Mouse (Mus musculus) A20 (cell line): ENCODE data around the gene Inafm2.
A peak's percentile ranks its signal among the peaks of the same experiment; 100 is the strongest.

Experiments
- DNase-seq: peaks from one replicate; pipeline ENCODE4 v3.0.0-alpha.2; 2011; ENCODE audit warnings: low read depth, low spot score

The Inafm2 gene

DNA sequence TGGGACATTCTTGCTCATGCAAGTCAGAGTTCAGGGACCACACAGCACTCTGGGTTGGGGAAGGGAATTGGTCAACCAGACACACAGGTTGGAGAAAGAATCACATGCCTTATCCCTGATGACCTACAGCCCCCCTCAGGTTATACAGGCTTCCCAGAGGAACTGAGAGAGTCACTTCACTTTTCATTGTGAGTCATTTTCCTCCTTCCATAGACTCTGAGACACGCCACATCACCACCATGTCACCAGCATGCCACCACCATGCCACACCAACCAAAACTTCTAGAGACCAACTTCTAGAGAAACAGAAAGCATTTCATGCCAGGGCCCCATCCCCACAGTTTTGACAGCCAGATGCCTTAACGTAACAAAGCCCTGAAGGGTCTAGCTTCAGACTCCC is 18.7 kb upstream of the Inafm2 start:
- no peak for DNase-seq

DNA sequence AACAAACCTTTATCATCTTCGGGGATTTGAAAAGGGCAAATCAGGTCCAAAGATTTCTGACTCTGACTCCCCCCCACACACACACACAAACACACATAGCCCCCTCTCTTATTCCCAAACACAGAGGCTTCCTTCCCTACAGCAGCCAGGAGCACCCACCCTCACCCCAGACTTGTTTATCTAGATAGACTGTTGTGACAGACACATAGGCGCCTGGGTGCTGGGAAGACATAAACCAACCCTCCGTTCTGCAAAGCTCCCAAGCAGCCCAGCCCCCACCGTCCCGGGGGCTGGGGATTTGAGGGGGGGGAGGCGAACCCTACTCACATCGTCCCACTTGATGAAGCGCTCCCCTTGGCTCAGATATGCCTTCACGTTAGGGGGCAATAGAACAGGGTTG is 17.6 kb upstream of the Inafm2 start:
- no peak for DNase-seq

DNA sequence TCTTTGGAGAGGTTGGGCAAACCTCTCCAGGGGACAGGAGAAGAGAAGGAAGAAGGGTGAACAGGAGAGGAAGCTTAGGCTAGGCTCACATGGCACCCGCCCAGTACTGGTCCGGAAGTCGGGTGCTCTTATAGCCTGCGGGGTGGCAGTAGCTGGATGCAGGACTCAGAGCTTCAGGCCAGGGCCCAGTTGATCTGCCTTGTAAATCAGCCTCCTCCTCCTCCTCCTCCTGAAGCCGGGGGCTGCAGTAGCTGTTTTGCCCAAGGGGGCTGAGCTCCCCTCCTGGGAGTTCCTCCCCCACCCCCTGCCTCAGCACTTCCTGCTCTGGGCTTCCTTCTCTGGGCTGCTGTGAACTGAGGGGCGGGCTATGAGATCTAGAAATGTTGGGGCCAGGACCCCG is 17.2 kb upstream of the Inafm2 start, which contains the start of gene Plcb2:
Gene Plcb2, minus strand, starts transcription at position 102 of the 400 bp plus-strand sequence.
- no peak for DNase-seq

DNA sequence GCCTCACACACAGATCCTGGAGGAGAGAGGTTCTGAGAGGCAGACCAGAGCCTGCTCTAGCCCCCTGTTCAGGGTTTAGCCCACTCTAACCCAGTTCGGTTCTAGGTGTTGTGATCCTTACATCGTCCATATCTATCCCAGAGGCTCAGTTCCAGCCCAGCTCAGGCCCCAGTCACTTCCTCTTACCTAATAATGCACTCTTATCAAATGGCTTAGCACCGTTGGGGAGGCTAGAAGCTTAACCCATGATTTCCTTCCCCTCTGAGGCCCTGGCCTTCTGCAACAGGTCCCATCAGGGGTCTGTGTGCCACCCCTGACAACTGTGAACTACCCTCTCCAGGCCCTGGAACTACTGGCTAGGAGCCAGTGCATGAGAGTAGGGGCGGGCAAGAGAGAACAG is 16.4 kb upstream of the Inafm2 start:
- no peak for DNase-seq

DNA sequence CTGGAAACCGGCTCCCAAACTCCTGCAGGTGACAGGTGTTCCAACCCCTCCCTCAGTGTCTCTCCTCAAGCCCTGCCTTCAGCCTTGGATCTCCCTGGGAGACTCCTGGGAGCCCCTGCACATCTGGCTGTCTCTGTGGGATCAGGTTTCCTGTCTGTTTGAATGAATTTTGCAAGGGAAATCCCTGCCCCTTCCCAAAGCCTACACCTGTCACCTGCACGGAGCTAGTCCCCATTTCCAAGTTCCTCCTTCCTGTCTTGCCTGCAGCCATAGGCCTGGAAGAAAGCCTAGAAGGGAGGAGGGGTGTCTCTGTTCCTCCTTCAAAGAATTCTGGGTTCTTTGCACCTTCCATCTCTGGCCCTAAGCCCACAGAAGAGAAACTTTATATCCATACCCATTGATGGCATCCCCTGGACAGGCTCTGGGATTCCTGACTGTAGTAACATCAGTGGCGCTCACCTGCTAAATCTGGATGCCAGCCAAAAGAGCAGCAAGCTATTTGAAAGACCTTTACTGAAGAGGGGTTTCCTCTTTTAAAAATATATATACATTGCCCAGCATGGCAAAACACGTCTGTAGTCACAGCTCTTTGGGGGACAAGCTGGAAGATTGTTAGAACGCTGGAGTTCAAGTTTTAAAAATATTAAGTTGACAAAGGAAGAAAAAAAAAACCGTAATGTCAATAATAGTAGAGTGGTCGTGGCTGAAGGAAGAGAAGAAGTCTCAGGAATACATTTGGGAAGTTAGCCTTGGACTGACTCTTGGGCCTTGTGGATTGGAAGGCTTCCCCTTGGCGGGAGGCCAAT is 15.5 kb upstream of the Inafm2 start:
- no peak for DNase-seq

DNA sequence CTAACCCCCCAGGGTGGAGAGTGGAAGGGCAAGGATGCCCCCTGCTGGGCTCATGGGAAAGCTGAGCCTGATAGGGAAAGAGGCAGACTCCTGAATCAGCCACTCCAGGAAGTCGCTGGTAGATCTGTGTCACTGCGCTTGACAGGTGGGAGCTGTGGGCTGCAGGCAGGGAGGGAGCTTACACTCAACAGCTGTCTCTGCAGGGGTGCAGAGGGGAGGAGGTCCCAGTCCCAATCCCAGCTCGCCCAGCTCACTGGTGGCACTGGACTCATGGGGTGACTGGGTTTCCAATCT is 15.0 kb upstream of the Inafm2 start:
- peak; percentile 38 for DNase-seq

DNA sequence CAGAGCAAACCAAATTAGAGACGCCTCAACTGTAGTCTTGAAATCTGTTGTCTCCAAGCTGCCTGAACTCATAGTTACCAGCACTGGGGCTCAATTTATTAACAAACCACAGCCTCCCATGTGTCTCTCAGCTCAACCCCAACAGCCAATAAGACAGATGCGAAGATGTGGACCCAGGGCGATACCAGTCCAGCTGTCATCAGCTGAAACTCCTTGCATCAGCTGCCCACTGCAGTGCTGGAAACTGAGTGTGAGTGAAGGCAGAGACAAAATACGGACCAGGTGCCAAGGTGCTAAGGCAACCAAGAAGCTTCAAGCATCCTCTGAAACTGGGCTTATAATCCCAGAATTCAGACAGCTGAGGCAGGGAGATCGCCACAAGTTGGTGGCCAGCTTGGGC is 13.6 kb upstream of the Inafm2 start:
- DNase-seq = no peak

DNA sequence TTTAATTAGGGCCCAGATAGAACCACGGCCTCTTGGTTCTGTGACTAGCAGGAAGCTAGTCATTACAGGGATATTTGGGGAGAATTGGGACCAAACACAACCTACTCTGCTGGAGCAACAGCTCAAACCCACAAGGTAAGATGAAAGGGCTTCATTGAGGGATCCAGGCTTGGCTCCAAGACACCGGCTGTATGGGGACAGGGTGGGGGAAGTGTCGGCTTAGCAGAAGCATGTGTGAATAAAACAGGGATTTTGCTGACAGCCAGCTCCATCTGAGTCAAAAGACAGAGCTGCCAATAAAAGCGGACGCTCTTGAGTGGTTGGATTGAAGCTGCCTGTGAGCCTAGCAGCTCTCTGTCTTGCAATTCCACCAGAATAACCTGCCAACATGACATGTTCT is 12.2 kb upstream of the Inafm2 start:
- no peak for DNase-seq

DNA sequence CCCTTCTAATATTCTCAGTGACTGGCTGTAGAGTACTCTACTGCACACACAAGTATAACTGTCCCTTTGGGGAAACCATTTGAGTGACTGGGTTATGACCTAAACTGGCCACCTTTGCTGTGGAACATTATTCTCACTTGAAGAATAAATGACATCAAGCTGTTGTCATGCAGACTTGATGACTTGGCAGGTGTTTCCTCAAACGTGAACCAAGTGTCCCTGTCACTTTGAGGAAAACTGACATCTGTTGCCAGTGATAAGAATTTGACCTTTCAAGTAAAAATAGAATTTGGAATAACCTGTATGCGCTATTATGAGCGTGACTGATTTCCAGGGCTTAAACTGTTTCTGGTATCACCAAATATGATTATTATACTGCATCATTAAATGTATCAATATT is 5.2 kb upstream of the Inafm2 start:
- no peak for DNase-seq

DNA sequence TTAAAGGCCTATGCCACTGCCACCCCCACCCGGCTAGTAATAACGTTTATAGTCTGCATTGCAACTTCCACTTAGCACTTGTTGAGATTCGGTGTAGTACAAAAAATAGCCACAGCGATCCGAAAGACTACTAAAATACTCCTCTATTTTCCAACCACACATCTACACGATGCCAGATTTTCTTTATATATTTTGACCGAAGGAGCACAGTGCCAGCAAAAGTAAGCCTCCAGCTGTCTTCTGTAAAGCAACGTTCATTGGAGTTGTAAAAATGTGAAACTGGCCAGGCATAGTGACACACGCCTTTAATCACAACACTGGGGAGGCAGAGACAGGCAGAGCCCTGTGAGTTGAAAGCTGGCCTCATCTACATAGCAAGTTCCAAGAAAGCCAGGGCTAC is 4.4 kb upstream of the Inafm2 start:
- DNase-seq = no peak

DNA sequence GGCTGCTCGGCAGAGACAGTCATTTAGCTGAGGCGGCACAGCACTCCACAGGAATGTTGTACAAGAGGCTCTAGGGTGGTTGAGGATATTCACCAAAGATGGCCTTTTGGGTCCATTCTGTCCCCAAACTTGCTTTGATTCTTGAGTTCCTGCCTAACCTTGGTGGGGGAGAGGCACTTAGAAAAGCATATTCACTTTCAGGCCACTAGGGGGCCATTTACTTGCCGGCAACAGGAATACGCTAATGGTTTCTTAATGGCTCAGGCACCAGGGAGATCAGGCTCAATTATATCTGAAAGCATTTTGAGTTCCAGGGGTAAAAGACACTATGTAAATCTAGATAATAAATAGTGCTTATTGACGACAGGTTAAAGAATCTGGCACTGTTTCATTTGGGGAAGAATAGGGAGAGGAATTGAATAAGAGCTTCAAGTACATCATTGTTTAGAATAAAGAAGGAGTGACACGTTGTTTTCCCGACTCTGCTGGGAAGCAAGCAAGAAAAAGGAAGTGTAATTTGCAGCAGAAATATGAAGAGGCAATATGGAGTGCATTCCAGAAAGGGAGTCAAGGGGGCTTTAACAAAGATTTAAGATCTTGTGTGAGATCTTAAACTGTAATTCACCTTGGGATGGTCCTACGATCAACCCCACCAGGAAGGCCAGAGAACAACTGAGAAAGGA is 2.2 kb upstream of the Inafm2 start:
- peak; percentile 69 for DNase-seq

DNA sequence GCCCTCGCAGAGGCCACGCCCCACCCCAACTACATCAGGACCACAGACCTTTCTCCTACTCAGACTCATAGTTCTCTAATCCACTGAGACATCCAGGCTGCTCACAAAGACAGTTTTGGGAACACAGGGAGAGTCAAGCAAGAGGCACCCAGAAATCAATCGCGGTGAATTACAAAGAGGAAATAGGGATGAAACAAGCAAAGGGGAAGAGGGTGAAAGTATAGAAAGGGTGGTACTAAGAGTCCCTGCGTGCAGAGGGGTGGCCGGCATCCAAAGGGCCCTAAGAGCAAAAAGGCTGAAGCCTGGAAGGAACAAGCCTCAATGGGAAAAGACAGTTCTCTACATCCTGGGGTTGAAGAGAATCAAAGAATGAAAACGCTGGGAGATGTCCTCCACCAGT is 937 bp upstream of the Inafm2 start:
- DNase-seq = no peak

DNA sequence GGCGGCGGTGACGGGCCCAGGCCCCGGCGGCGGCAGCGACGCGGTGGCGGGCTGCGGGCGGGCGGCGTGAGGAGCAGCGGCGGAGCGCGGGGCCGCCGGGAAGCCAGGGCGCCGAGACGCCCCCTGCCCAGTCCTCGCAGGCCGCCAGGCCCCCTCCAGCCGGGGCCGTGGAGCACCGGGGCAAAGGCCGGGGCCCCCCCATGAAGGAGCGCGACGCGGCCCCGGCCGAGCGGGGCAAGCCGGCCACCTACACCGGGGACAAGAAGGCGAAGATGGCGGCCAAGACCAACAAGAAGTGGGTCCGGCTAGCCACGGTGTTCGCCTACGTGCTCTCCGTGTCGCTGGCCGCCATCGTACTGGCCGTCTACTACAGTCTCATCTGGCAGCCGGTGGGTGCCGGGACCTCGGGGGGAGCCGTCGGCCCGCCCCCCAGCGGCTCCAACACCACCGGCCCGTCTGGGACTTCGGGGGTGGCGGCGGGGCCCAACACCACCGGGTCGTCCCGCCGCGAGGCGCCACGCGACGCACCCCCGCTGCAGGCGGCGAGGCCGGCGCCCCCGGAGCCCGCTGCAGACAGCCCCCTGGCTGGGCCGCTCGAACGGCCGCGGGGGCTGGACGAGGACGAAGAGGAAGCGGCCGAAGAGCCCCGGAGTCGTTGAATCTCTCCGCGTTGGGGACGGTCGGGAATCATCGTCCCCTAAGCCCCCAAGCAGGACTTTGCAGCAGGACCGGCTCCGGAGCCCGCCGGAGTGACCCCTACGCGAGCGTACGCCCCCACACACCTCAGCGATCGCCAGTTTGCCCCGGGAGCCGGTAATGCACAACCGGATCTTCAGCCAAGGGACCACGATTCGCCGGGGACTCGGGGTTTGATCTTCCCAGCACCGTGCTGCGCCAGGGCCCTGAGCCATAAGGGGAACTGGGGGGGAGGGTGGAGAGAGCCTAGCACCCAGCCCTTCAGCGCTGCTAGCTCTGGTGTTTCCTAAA is 650 bp downstream of the Inafm2 start:
- peak; percentile 68 for DNase-seq

DNA sequence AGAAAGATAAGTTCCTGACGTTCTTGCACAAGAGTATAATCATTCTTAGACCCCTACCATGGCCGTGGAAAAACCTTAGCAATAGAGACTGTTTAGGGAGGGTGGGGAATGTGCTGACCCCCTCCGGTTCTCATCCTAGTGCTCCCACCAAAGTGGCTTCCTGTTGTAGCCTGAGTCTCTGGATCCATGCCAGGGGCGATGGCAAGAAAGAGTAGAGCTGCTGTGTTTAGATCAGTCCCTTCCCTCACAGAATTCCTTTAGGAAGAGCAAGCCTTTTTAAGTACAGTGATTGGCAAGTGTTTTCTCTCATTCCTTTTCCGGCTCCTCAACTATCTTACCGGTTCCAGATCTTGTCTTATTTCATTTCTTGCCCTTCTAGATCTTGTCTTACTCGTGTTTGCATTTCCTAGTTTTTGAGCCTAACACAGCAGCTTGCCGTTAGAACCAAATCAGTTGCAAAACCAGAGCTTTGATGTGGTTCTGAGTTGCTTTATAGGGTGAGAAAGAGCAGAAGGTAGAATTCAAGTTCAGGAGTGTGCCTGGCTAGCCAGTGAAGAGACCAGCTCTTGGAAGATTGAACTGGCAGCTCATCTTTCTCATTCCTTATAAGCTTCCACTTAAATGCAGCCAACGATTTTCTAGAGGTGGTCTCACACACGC is 1.9 kb downstream of the Inafm2 start:
- DNase-seq = no peak

DNA sequence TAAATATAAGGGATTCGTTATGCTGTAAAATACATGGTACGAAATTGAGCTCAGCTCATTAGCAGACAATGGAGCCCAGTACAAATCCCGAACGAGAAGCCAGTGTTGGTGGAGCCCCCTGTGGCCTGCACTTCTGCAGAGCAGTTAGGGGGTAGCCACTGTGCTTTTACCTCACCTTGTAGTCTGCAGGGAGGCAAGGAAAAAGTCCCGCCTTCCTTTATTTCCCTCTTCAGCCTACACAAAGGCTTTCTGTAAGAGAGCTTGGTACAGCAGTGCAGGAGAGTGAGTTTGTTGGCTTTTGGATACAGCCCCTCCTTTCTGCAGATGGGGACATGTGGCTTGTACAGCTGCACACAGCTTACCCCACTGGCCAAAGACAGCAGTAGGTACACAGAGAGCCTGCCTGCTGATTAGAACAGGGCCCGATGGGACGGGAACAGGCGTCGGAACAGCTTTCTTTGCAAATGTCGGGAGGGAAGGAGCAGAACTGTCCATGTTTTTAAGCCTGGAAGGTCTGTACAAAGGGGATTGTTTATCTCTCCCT is 3.9 kb downstream of the Inafm2 start:
- no peak for DNase-seq

DNA sequence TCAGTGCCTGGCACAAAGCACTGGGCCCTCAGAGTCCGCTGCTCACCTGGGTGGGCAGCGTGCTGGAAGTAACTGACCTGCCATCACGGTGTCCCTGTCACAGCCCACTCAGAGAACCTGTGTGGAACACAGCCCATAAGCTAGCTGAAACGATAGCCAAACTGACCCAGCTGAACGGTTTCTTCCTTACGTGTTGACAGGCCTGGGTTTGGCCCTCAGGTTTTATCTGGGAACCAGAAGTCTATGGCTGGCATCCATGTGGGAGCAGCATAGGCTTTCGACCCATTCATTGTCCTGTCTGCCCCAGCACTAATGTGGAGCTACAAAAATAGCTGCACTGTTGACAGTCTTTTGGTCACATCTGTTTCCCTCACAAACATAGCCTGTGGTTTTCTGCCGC is 4.9 kb downstream of the Inafm2 start:
- DNase-seq = no peak

DNA sequence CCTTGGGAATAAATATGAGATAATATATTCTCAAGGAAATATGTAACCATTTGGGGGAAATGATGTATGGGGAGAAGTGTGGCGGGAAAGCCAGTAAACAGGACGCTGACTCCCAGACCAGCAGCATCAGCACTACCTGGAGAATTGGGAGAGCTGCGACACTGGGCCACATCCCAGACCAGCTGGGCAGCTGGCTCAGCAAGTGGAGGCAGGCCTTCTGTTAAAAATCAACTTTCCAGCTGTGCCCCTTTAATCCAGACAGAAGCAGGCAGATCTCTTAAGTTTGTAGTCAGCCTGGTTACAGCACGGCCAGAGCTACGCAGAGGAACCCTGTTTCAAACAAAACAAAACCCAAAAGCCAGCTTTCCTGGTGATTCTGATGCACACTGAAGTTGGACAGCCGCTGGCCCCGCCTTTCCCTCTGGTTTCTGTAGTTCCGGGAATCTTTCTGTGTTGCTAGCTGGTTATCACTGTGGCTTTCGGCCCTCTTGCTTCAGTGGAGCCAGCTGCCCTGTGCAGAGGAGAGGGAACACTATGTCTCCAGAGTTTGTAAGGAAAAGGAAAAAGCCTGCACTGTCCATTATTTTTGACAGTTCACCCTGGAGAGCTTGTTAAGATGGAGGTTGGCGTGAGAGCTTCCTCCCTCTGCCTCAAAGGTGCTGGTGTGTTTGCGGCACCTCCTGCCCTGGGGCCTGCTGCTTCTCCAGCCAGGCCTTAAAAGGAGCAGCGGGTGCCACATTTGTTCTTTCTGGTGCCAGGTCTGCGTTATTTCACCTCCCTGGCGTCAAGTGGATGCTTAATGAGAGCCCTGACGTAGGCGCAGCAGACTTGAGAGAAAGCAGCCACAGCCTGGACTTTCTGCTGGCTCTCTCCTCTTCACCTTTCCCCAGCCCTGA is 6.6 kb downstream of the Inafm2 start:
- no peak for DNase-seq

DNA sequence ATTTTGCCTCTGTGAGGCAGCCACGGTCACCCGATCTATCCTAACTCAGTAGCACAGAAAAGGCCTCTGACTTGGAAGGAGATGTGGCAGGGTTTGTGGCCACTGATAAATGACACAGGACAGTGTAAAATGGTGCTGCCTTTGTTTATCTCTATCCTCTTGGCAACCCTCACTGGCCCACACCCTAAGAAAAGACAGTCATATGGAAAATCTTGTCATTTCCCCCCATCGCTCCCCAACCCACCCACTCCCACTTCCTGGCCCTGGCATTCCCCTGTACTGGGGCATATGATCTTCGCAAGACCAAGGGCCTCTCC is 7.2 kb downstream of the Inafm2 start:
- DNase-seq = no peak

DNA sequence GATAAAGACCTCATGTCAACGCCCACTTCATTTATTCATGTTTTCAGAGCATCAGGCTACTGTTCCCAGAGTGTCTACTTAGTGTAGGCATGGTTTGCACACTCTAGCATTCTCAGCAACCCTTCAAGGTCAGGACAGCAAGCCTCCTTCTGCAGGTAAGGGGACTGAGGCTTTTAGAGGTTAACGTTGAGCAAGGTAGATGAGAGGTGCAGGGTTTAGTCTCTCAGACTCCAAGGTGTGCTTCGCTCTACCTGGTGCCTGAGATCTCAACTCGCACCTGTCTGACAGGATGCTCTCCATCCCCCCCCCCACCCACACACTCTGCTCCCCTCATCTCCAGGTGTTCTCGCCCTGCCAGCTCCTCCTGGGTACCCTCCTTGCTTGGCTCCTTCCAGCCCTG is 8.6 kb downstream of the Inafm2 start:
- DNase-seq = no peak

DNA sequence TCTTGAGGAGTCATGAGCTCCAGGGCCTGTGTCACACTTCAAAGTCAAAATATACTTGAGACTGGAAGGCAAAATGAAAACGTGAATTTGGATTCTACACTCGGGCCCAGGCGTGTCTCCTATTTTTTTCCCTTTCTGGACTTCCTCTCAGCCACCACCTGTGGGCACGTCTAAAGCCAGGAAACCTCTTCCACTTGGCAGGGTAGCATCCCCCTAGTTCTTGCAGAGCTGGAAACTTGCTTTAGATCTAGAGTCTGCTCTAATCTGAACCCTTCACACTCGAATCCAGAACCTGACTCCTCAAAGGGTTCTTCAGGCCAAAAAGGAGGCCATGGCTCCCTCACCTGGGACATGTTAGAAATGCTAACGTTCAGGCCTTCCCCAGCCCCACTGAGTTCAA is 9.8 kb downstream of the Inafm2 start:
- no peak for DNase-seq

DNA sequence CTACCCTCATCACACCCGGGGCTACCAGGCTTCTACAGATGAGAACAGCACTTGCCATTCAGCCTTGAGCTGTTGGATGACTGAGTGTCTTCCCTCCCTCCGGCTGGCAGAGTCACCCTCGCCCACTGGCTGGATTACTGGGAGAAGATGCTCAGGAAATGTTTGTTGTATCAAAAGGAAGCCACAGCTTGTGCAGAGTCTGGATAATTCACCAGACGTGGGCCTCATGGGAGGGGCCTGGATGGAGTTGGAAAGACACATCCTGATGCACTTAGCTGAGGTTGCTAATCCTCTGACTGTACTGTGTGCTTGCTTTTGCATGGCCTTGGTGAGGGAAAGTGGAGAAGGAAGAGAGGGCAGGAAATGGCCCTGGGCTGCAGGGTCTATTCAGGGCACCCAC is 10.5 kb downstream of the Inafm2 start:
- no peak for DNase-seq
